Mouse (Mus musculus) myocyte (in vitro differentiated cells): ENCODE data around the gene Mettl17. TPM values are rescaled to one million over a fixed set of nuclear protein-coding genes. Genes with fewer than 3 reads are reported as not detected.

Source experiments
- H3K27me3 ChIP-seq: one replicate; pipeline ENCODE4 v1.6.1; 2011; ENCODE audit not compliant: control insufficient read depth, insufficient read depth, insufficient read length
- H3K36me3 ChIP-seq: one replicate; pipeline ENCODE4 v1.6.1; 2011; ENCODE audit not compliant: control insufficient read depth, insufficient read depth
- H3K4me2 ChIP-seq: one replicate; pipeline ENCODE4 v1.6.1; 2011; ENCODE audit warnings: low read depth, control low read depth
- H3K4me3 ChIP-seq: one replicate; pipeline ENCODE4 v1.5.1; 2011; ENCODE audit warnings: mild to moderate bottlenecking, control low read depth, moderate library complexity
- H3K79me2 ChIP-seq: one replicate; pipeline ENCODE4 v1.6.1; 2011; ENCODE audit not compliant: control insufficient read depth, insufficient read depth
- H3ac ChIP-seq: one replicate; pipeline ENCODE4 v1.6.1; 2011; ENCODE audit not compliant: control insufficient read depth, insufficient read length
- CEBPB ChIP-seq: IDR thresholded peaks from 2 replicates; pipeline ENCODE4 v1.6.1; 2011; ENCODE audit warnings: mild to moderate bottlenecking, moderate library complexity; ENCODE audit not compliant: poor library complexity, insufficient read depth, severe bottlenecking
- E2F4 ChIP-seq: IDR thresholded peaks from one replicate; pipeline ENCODE4 v1.6.1; 2011; ENCODE audit warnings: mild to moderate bottlenecking, control low read depth, moderate library complexity; ENCODE audit not compliant: insufficient read depth
- MAX ChIP-seq: IDR thresholded peaks from one replicate; pipeline ENCODE4 v1.6.1; 2011; ENCODE audit warnings: low read depth, mild to moderate bottlenecking, control low read depth
- MYOD1 ChIP-seq, 3 experiments: IDR thresholded peaks; one replicate each; pipeline ENCODE4 v1.6.1; 2011; ENCODE audit warnings: control low read depth in 2 of 3, low read depth in 2 of 3, mild to moderate bottlenecking in 2 of 3, moderate library complexity in 1 of 3; ENCODE audit not compliant: insufficient read length in 2 of 3, control insufficient read depth in 1 of 3
- MYOG ChIP-seq, 3 experiments: IDR thresholded peaks; one replicate each; pipeline ENCODE4 v1.6.1; 2011; ENCODE audit warnings: control low read depth in 2 of 3, low read depth in 2 of 3, mild to moderate bottlenecking in 2 of 3; ENCODE audit not compliant: insufficient read length in 2 of 3, control insufficient read depth in 1 of 3, insufficient read depth in 1 of 3
- POLR2A ChIP-seq: IDR thresholded peaks from one replicate; pipeline ENCODE4 v1.6.1; 2011; ENCODE audit warnings: low read depth, mild to moderate bottlenecking, control low read depth, moderate library complexity; ENCODE audit not compliant: insufficient read length
- POLR2AphosphoS2 ChIP-seq: IDR thresholded peaks from one replicate; pipeline ENCODE4 v1.6.1; 2011; ENCODE audit warnings: low read depth, control low read depth; ENCODE audit not compliant: insufficient read length
- REST ChIP-seq: IDR thresholded peaks from one replicate; pipeline ENCODE4 v1.6.1; 2011; ENCODE audit warnings: mild to moderate bottlenecking, control low read depth, moderate library complexity; ENCODE audit not compliant: insufficient read depth, insufficient read length
- SRF ChIP-seq: IDR thresholded peaks from one replicate; pipeline ENCODE4 v1.6.1; 2011; ENCODE audit warnings: low read depth; ENCODE audit not compliant: control insufficient read depth, insufficient read length
- TCF12 ChIP-seq: IDR thresholded peaks from one replicate; pipeline ENCODE4 v1.6.1; 2011; ENCODE audit warnings: mild to moderate bottlenecking, control low read depth; ENCODE audit not compliant: poor library complexity, insufficient read depth, severe bottlenecking
- TCF3 ChIP-seq: IDR thresholded peaks from one replicate; pipeline ENCODE4 v1.6.1; 2011; ENCODE audit warnings: low read depth, control low read depth; ENCODE audit not compliant: insufficient read length
- USF1 ChIP-seq: IDR thresholded peaks from one replicate; pipeline ENCODE4 v1.6.1; 2011; ENCODE audit warnings: low read depth, mild to moderate bottlenecking, control low read depth, moderate library complexity
- polyA plus RNA-seq: library from polyadenylated mRNA; unstranded; fragments of >200 nt; fragmentation: generic; extraction: Trizol; gene quantifications from one replicate; pipeline ENCODE4 v1.2.1, GENCODE M21; 2012; ENCODE audit warnings: missing spikeins

Gene Mettl17
- polyA plus RNA-seq, 1 experiment = 24.1 TPM

GRCm38 (mm10) chr14:51871741-51872140, 12.9 kb upstream of the Mettl17 start:
- no peak overlapping the region for H3K4me2 ChIP-seq
- H3K79me2 ChIP-seq = no peaks in the 10 kb centered on the region
- TF ChIP-seq POLR2A = no peak
- TF ChIP-seq REST = no peak
- no peak for TF ChIP-seq TCF3
- TF ChIP-seq MYOG (IDR thresholded peaks at IDR 0.05; ENCODE audit: control insufficient read depth in 1 of 3, insufficient read depth in 1 of 3, insufficient read length in 2 of 3, low read depth in 2 of 3) = no peak
- no peak for TF ChIP-seq POLR2AphosphoS2
- TF ChIP-seq E2F4 = no peak
- TF ChIP-seq SRF = no peak
- no peak for TF ChIP-seq USF1
- TF ChIP-seq MAX = no peak
- no peak for TF ChIP-seq TCF12
- TF ChIP-seq CEBPB = no peak
- no peak for TF ChIP-seq MYOD1 (IDR thresholded peaks at IDR 0.05; ENCODE audit: control insufficient read depth in 1 of 3, insufficient read length in 2 of 3, low read depth in 2 of 3)
- H3K27me3 ChIP-seq = no peaks in the 10 kb centered on the region
- H3ac ChIP-seq = no peak overlapping the region
- no peaks in the 10 kb centered on the region for H3K36me3 ChIP-seq
- no peak overlapping the region for H3K4me3 ChIP-seq

GRCm38 (mm10) chr14:51877517-51877916, 7.1 kb upstream of the Mettl17 start:
- Histone ChIP-seq H3K4me3 (no peak overlapping the region), H3K79me2 (no peaks in the 10 kb centered on the region), H3K4me2 (no peak overlapping the region), H3ac (no peak overlapping the region), H3K36me3 (no peaks in the 10 kb centered on the region), H3K27me3 (no peaks in the 10 kb centered on the region)
- no peak for TF ChIP-seq POLR2A

- Histone ChIP-seq H3ac (no peak overlapping the region), H3K79me2 (peaks cover 6% of the 10 kb centered on the region), H3K36me3 (no peaks in the 10 kb centered on the region), H3K4me2 (peak overlapping the region; percentile 99), H3K4me3 (peak overlapping the region; percentile 66), H3K27me3 (no peaks in the 10 kb centered on the region)
- no peak for TF ChIP-seq POLR2AphosphoS2
- no peak for TF ChIP-seq E2F4
- TF ChIP-seq CEBPB = no peak
- no peak for TF ChIP-seq MYOD1 (IDR thresholded peaks at IDR 0.05; ENCODE audit: control insufficient read depth in 1 of 3, insufficient read length in 2 of 3, low read depth in 2 of 3)
- no peak for TF ChIP-seq TCF12
- TF ChIP-seq MYOG (IDR thresholded peaks at IDR 0.05; ENCODE audit: control insufficient read depth in 1 of 3, insufficient read depth in 1 of 3, insufficient read length in 2 of 3, low read depth in 2 of 3) = no peak
- no peak for TF ChIP-seq REST
- TF ChIP-seq SRF = peak; percentile 71
- TF ChIP-seq TCF3 = no peak
- TF ChIP-seq USF1 = peak; percentile 50
- TF ChIP-seq POLR2A = no peak
- TF ChIP-seq MAX = no peak
Measured at GRCm38 (mm10) chr14:51883527-51884030, 1.1 kb upstream of the Mettl17 start.

GRCm38 (mm10) chr14:51884031-51884544, 554 bp upstream of the Mettl17 start:
- Histone ChIP-seq H3K36me3 (no peaks in the 10 kb centered on the region), H3K27me3 (no peaks in the 10 kb centered on the region), H3K79me2 (peaks cover 6% of the 10 kb centered on the region), H3ac (no peak overlapping the region), H3K4me2 (peak overlapping the region; percentile 99), H3K4me3 (peak overlapping the region; percentile 66)
- TF ChIP-seq MAX (no peak), E2F4 (no peak), SRF (no peak), REST (no peak), TCF3 (no peak), MYOG (IDR thresholded peaks at IDR 0.05; ENCODE audit: control insufficient read depth in 1 of 3, insufficient read depth in 1 of 3, insufficient read length in 2 of 3, low read depth in 2 of 3) (no peak), POLR2A (no peak), TCF12 (no peak), CEBPB (no peak), MYOD1 (IDR thresholded peaks at IDR 0.05; ENCODE audit: control insufficient read depth in 1 of 3, insufficient read length in 2 of 3, low read depth in 2 of 3) (no peak), USF1 (no peak), POLR2AphosphoS2 (no peak)

- no peak overlapping the region for H3ac ChIP-seq
- TF ChIP-seq SRF (no peak), CEBPB (no peak), POLR2AphosphoS2 (no peak), TCF3 (no peak), MYOG (IDR thresholded peaks at IDR 0.05; ENCODE audit: control insufficient read depth in 1 of 3, insufficient read depth in 1 of 3, insufficient read length in 2 of 3, low read depth in 2 of 3) (no peak), REST (no peak), USF1 (no peak), MAX (no peak), POLR2A (no peak), TCF12 (no peak), E2F4 (no peak), MYOD1 (IDR thresholded peaks at IDR 0.05; ENCODE audit: control insufficient read depth in 1 of 3, insufficient read length in 2 of 3, low read depth in 2 of 3) (no peak)
- H3K4me2 ChIP-seq = peak overlapping the region; percentile 88
- no peaks in the 10 kb centered on the region for H3K36me3 ChIP-seq
- H3K79me2 ChIP-seq = peaks cover 6% of the 10 kb centered on the region
- no peaks in the 10 kb centered on the region for H3K27me3 ChIP-seq
- H3K4me3 ChIP-seq = no peak overlapping the region
Measured at GRCm38 (mm10) chr14:51886051-51886450, 1.4 kb downstream of the Mettl17 start.
